Mouse (Mus musculus): Measurements from ENCODE around the gene Gfer. TPM values are rescaled to one million over a fixed set of nuclear protein-coding genes. Genes with fewer than 3 reads are reported as not detected.

The Gfer gene
- total RNA-seq, 2 experiments from 2014 or later, result 31.9 to 33.9 TPM

DNA sequence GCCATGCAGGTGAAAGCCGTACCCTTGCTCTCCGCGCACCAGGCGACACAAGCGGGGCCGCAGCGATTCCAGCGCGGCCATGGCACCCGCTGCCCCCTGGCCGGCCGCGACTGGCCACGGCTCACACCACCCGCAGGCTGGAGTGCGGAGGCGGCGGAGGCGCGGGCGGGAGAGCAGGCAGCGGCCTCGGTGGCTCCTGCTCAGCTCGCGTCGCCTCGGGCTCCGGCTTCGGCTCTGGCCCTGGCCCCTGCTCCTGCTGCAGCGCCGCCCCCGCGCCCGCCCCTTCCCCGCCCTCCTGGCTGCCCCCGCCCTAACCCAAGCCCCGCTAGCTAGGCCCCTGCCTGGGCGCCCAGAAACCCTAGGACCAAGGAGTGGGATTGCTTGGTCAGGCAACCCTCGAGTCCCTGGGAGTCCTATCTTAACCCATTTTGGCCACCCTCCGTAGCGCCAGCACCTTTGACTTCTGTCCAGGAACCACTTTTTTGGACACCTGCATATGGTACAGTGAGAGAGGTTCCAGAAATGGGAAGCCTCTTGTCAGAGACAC is 45.8 kb downstream of the Gfer start, which contains the start of gene Slc9a3r2:
Gene Slc9a3r2, minus strand, starts transcription at position 258 of the 547 bp plus-strand sequence.
- DNase-seq (ENCODE audit: low spot score in 2 of 2), result peak; percentile 65 to 72

DNA sequence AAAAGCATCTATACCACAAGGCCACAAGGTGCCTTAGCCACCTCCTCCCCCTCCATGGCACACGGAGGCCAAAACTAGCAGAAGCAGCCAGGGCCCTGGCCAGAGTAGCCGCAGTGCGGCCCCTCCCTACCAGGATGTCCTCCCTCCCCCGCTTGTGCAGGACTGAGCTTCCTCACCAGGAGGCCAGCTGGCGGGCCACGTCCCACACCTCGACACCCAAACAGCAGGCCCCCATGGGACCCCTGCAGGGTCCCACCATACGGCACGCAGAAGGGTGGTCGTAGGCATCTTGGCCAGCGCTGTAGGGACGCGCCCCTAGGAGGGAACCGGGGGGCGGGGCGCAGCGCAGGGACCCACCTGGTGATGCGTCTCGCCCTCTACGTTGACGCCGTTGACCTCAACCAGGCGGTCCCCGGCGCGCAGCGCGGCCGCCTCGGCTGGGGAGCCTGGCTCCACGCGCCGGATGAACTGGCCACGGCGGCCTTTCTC is 46.3 kb downstream of the Gfer start:
- peak; percentile 38 to 56 for DNase-seq (ENCODE audit: low spot score in 2 of 2)

DNA sequence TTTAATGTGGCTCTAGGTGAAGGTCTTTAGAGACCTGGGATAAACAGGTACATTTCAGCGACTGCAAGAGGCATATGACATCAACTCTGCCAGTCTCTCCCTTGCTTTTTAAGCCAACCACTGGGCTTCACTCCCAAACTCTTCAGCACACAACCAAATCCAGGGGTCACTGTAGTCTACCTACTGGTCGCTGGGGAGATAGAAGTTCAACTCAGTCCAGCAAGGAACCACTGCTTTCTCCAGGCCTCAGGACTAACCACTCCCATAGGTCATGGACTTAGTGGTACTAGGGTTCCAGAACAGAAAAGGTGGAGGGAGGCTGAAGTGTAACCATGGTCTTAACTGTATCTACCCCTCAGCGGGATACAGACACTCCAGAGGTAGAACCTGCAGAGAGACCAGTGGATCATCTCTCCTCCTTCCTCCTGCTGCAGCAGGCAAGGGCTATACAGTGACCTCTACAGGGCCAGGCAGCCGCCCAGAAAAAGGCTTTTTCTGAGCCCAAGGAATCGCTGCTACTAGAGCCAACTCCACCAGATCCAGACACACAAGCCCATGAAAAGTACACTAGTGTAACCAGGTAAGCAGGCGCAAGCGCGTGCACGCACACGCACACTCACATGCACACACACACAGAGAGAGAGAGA is 47.1 kb downstream of the Gfer start:
- no peak for DNase-seq (ENCODE audit: low spot score in 2 of 2)

GRCm38 (mm10) chr17:24647493-24647892 is 48.5 kb downstream of the Gfer start:
- DNase-seq (ENCODE audit: low spot score in 2 of 2), result no peak

DNA sequence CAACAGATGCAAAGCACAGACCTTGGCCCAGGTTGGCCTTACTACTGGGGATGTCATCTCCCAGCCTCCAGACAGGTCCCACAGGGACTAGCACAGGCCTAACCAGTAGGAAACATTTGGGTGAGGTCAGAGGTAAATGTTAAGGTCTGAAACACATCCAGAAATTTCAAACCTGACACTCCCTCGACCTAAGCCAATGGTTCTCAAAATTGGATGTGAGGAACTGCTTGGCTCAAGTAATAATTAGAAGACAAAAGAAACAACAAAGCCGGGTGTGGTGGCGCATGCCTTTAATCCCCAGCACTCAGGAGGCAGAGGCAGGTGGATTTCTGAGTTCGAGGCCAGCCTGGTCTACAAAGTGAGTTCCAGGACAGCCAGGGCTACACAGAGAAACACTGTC is 49.6 kb downstream of the Gfer start:
- DNase-seq (ENCODE audit: low spot score in 2 of 2), result no peak

- DNase-seq (ENCODE audit: low spot score in 2 of 2), result no peak
These were observed 50.0 kb downstream of the Gfer start for GRCm38 (mm10) chr17:24645916-24646315.

DNA sequence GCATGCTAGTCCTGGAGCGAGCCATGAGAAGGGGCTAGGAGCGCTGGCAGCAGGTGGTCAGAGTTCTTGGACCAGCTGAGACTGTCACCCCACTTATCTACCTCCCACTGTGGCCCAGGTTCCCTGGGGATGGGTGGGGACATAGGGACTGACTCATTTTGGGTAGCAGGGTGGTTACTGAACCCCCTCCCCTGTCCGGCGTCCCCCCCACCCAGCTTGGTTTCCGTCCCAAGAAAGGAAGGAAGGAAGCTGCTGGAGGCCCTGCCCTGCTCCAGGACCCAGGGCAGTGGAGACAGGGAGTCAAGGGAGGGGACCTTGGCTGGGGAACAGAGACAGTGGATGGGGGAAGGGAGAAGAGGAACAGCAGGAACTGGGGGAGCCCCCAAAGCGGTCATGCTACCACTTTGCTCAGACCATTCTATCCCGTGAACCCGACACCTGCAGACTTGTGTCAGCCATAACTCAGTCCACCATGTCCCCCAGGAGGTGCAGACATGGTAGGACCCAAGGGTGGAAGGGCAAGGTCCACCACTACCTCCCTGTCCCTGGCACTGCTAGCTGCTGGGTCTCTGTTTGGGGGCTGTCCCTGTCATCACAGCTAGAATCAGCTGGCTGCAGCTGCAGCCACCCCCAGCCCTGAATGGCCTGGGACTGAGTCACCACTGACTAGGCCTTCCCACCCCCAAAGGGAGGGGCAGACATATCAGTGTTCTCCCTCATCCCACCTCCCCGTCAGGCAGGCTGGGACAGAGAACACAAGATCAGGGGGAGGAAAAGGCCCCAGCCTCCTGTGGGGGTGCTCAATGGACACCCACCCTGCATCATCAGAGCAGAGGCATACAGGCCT is 50.9 kb downstream of the Gfer start:
- no peak for DNase-seq (ENCODE audit: low spot score in 2 of 2)

GRCm38 (mm10) chr17:24644030-24644715 is 51.8 kb downstream of the Gfer start:
- DNase-seq (ENCODE audit: low spot score in 2 of 2), result no peak

Other genes starting within 250 kb of the Gfer start
- 10 to 100 TPM; 21.9 to 23.1 TPM for gene E4f1, start 225.8 kb downstream of the Gfer start, total RNA-seq (2021)
- 10 to 100 TPM; 85.8 to 86.4 TPM for gene Pgp, start 225.8 kb downstream of the Gfer start, total RNA-seq (2021)
- under 1 TPM; 0.42 to 0.53 TPM for gene Bricd5, start 222.3 kb downstream of the Gfer start, total RNA-seq (2021)
- gene Mlst8, start 217.1 kb downstream of the Gfer start, total RNA-seq (2021), result 10 to 100 TPM; 24.6 to 26.5 TPM
- gene Caskin1, start 207.6 kb downstream of the Gfer start, total RNA-seq (2021), result 10 to 100 TPM; 16.0 to 31.5 TPM
- 100 to 1,000 TPM; 101 to 105 TPM for gene Traf7, start 168.2 kb downstream of the Gfer start, total RNA-seq (2021)
- gene Rab26, start 161.9 kb downstream of the Gfer start, total RNA-seq (2021), result 1 to 10 TPM; 1.5 to 2.0 TPM
- gene Pkd1, start 146.3 kb downstream of the Gfer start, total RNA-seq (2021), result 10 to 100 TPM; 37.9 to 38.2 TPM
- 100 to 1,000 TPM in 1 of 2 experiments, 10 to 100 TPM in 1; 93.3 to 111 TPM for gene Tsc2, start 63.5 kb downstream of the Gfer start, total RNA-seq (2021)
- gene Nthl1, start 63.5 kb downstream of the Gfer start, total RNA-seq (2021), result 1 to 10 TPM; 7.3 to 8.0 TPM
- gene Slc9a3r2, start 45.8 kb downstream of the Gfer start, total RNA-seq (2021), result 10 to 100 TPM; 62.0 to 90.2 TPM
- gene Npw, start 37.7 kb downstream of the Gfer start, total RNA-seq (2021), result not detected
- gene Zfp598, start 26.5 kb downstream of the Gfer start, total RNA-seq (2021), result 10 to 100 TPM; 50.0 to 55.7 TPM
- gene Syngr3, start 6.2 kb downstream of the Gfer start, total RNA-seq (2021), result 1 to 10 TPM; 2.2 to 3.3 TPM
- 1 to 10 TPM; 2.8 to 3.9 TPM for gene Noxo1, start 78 bp upstream of the Gfer start, total RNA-seq (2021)
- 10 to 100 TPM; 30.2 to 32.4 TPM for gene Tbl3, start 11.5 kb upstream of the Gfer start, total RNA-seq (2021)
- not detected for gene Rnf151, start 21.9 kb upstream of the Gfer start, total RNA-seq (2021)
- gene Rps2, start 22.0 kb upstream of the Gfer start, total RNA-seq (2021), result 100 to 1,000 TPM; 653 to 681 TPM
- gene Ndufb10, start 28.3 kb upstream of the Gfer start, total RNA-seq (2021), result 100 to 1,000 TPM; 239 to 321 TPM
- 1 to 10 TPM in 1 of 2 experiments, not detected in 1; 1.2 TPM for gene Rpl3l, start 31.7 kb upstream of the Gfer start, total RNA-seq (2021)
- gene Msrb1, start 40.5 kb upstream of the Gfer start, total RNA-seq (2021), result 10 to 100 TPM; 83.9 to 94.4 TPM
- 1 to 10 TPM; 2.2 to 2.3 TPM for gene Hs3st6, start 56.8 kb upstream of the Gfer start, total RNA-seq (2021)
- gene Meiob, start 108.1 kb upstream of the Gfer start, total RNA-seq (2021), result under 1 TPM; 0.50 to 0.80 TPM
- 10 to 100 TPM; 88.4 to 99.0 TPM for gene Hagh, start 144.0 kb upstream of the Gfer start, total RNA-seq (2021)
- gene Fahd1, start 154.2 kb upstream of the Gfer start, total RNA-seq (2021), result 10 to 100 TPM; 27.6 to 28.2 TPM
- gene Igfals, start 169.8 kb upstream of the Gfer start, total RNA-seq (2021), result 1 to 10 TPM; 2.0 to 2.7 TPM
- 10 to 100 TPM; 48.5 to 54.1 TPM for gene Nubp2, start 190.2 kb upstream of the Gfer start, total RNA-seq (2021)
- gene Spsb3, start 190.5 kb upstream of the Gfer start, total RNA-seq (2021), result 10 to 100 TPM; 33.0 to 33.9 TPM
- 10 to 100 TPM; 40.6 to 46.1 TPM for gene Eme2, start 198.9 kb upstream of the Gfer start, total RNA-seq (2021)
- gene Mrps34, start 199.0 kb upstream of the Gfer start, total RNA-seq (2021), result 100 to 1,000 TPM; 107 to 148 TPM
- gene Nme3, start 200.3 kb upstream of the Gfer start, total RNA-seq (2021), result 100 to 1,000 TPM in 1 of 2 experiments, 10 to 100 TPM in 1; 50.8 to 100 TPM
- 100 to 1,000 TPM; 125 to 137 TPM for gene Mapk8ip3, start 240.8 kb upstream of the Gfer start, total RNA-seq (2021)

Data from adrenal gland, adult 18-20 months (tissue).